Comparison of ENCODE assay signal across 31 mouse cellular contexts in the genomic region with DNA sequence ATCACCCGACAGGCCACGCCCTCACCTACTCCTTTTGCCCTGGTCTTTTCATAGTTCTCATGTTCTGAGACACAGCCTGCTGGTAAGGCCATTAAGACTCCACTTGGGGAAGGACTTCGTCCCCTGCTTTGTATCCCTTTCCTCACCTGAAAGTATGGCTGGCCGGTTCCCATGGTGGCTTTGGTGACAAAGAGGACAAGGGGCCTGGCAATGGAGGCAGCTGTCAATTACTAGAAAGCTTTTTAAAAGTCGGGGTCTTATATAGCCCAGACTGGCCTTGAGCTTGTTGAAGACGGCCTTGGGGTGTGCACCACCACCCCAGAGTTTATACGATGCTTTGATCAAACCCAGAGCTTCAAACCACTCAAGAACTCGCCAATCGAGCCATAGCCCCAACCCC. TPM values are rescaled to one million over a fixed set of nuclear protein-coding genes. Genes with fewer than 3 reads are reported as not detected.
"Had no signal": no experiment of that assay in that cellular context is flagged by ENCODE, and none has a peak within 500 bp of the region (broad histone marks: within the 10 kb centered on the region; RNA-seq: fewer than 3 reads in every experiment).

No protein-coding gene starts in this region.

- H3K27me3 ChIP-seq: limb, embryonic 12.5 days; limb, embryonic 15.5 days; liver, embryonic 15.5 days; lung, embryonic 15.5 days; midbrain, embryonic 12.5 days; midbrain, embryonic 13.5 days; midbrain, embryonic 15.5 days; neural tube, embryonic 12.5 days had no signal

- H3K4me1 ChIP-seq: limb, embryonic 12.5 days; limb, embryonic 13.5 days; limb, embryonic 15.5 days; liver, embryonic 12.5 days; liver, embryonic 13.5 days; liver, embryonic 15.5 days had no signal

- H3K4me2 ChIP-seq: limb, embryonic 12.5 days; limb, embryonic 13.5 days; limb, embryonic 15.5 days; liver, embryonic 11.5 days; liver, embryonic 12.5 days; liver, embryonic 13.5 days; liver, embryonic 15.5 days; lung, embryonic 14.5 days; lung, embryonic 15.5 days; midbrain, embryonic 12.5 days; midbrain, embryonic 13.5 days; midbrain, embryonic 15.5 days; neural tube, embryonic 12.5 days had no signal

- H3K36me3 ChIP-seq: limb, embryonic 10.5 days; limb, embryonic 12.5 days; limb, embryonic 13.5 days; limb, embryonic 15.5 days; liver, embryonic 12.5 days; liver, embryonic 13.5 days; liver, embryonic 15.5 days; lung, embryonic 15.5 days; midbrain, embryonic 10.5 days; midbrain, embryonic 12.5 days; midbrain, embryonic 13.5 days; midbrain, embryonic 15.5 days; neural tube, embryonic 12.5 days had no signal

- DNase-seq: left cerebral cortex, postnatal 4 days; liver; liver, embryonic 13.5 days; liver, postnatal 0 days; lung, adult 18-20 months; lung, adult 2 months; lung, embryonic 14.5 days; lung, postnatal 10 days; lung, postnatal 14 days; lung, postnatal 36 days; lung, postnatal 4 days; midbrain, embryonic 14.5 days had no signal

- ATAC-seq: liver, embryonic 12.5 days; liver, postnatal 0 days; lung, postnatal 0 days; midbrain, embryonic 13.5 days; midbrain, embryonic 15.5 days; midbrain, embryonic 16.5 days had no signal

- H3K9ac ChIP-seq: limb, embryonic 12.5 days; limb, embryonic 13.5 days; limb, embryonic 15.5 days; liver, embryonic 12.5 days; liver, embryonic 13.5 days; liver, embryonic 14.5 days; liver, embryonic 15.5 days; liver, postnatal 0 days; lung, embryonic 14.5 days; lung, embryonic 15.5 days; midbrain, embryonic 12.5 days; midbrain, embryonic 13.5 days; midbrain, embryonic 15.5 days; neural tube, embryonic 12.5 days had no signal

- H3K4me3 ChIP-seq: left cerebral cortex, adult 2 months; limb, embryonic 10.5 days; limb, embryonic 12.5 days; limb, embryonic 13.5 days; limb, embryonic 15.5 days; liver, embryonic 12.5 days; liver, embryonic 13.5 days; liver, embryonic 15.5 days; lung, embryonic 15.5 days; midbrain, embryonic 10.5 days; midbrain, embryonic 12.5 days; midbrain, embryonic 13.5 days; midbrain, embryonic 15.5 days; myocyte; neural tube, embryonic 12.5 days had no signal

- H3K9me3 ChIP-seq: limb, embryonic 10.5 days; limb, embryonic 15.5 days; liver, embryonic 12.5 days; liver, embryonic 13.5 days; liver, embryonic 15.5 days; lung, embryonic 15.5 days; midbrain, embryonic 10.5 days; midbrain, embryonic 12.5 days; midbrain, embryonic 13.5 days; midbrain, embryonic 15.5 days had no signal

- H3K27ac ChIP-seq: left cerebral cortex, adult 2 months; limb, embryonic 10.5 days; limb, embryonic 12.5 days; limb, embryonic 13.5 days; limb, embryonic 15.5 days; liver, embryonic 12.5 days; liver, embryonic 13.5 days; liver, embryonic 14.5 days; liver, embryonic 15.5 days; lung, embryonic 15.5 days; macrophage; midbrain, embryonic 10.5 days; midbrain, embryonic 12.5 days; midbrain, embryonic 15.5 days; neural tube, embryonic 12.5 days had no signal

RNA-seq across cellular contexts. Expression of gene Rph3al, which starts 39.7 kb away (rescaled TPM):
- polyA plus RNA-seq: macrophage had no signal
